Mouse (Mus musculus) kidney, embryonic 14.5 days (tissue): ENCODE results near the gene Trnt1. TPM values are rescaled to one million over a fixed set of nuclear protein-coding genes. Genes with fewer than 3 reads are reported as not detected.

Experiments
- ATAC-seq: fragments of 200-750 bp; cut with Nextera tagmentation; 2 replicates; pipeline ENCODE4 v1.8.0; 2017; ENCODE audit warnings: moderate number of reproducible peaks, mild to moderate bottlenecking, moderate TSS enrichment, moderate library complexity; ENCODE audit not compliant: low FRiP score, low TSS enrichment
- H3K27ac ChIP-seq: fragments of 300-500 bp; sonication (generic); 2 replicates; pipeline ENCODE4 v1.5.1; 2014; ENCODE audit warnings: low read depth, mild to moderate bottlenecking, low read length, moderate library complexity, mixed read lengths
- H3K27me3 ChIP-seq: fragments of 300-500 bp; sonication (generic); 2 replicates; pipeline ENCODE4 v1.6.1; 2014; ENCODE audit warnings: mild to moderate bottlenecking, low read length; ENCODE audit not compliant: control insufficient read depth, insufficient read depth
- H3K36me3 ChIP-seq: fragments of 300-500 bp; sonication (generic); 2 replicates; pipeline ENCODE4 v1.6.1; 2014; ENCODE audit warnings: low read length, mixed read lengths; ENCODE audit not compliant: control insufficient read depth, insufficient read depth
- H3K4me1 ChIP-seq: fragments of 300-500 bp; sonication (generic); 2 replicates; pipeline ENCODE4 v1.6.1; 2014; ENCODE audit warnings: low read length, mixed read lengths; ENCODE audit not compliant: control insufficient read depth, insufficient read depth
- H3K4me2 ChIP-seq: fragments of 300-500 bp; sonication (generic); replicated peaks from 2 replicates; pipeline ENCODE4 v1.6.1; 2014; ENCODE audit warnings: low read depth, mild to moderate bottlenecking, low read length
- H3K4me3 ChIP-seq: fragments of 300-500 bp; sonication (generic); 2 replicates; pipeline ENCODE4 v1.5.1; 2014; ENCODE audit warnings: mild to moderate bottlenecking, low read length
- H3K9ac ChIP-seq: fragments of 300-500 bp; sonication (generic); 2 replicates; pipeline ENCODE4 v1.6.1; 2014; ENCODE audit warnings: low read depth, mild to moderate bottlenecking, low read length, moderate library complexity
- H3K9me3 ChIP-seq: fragments of 300-500 bp; sonication (generic); 2 replicates; pipeline ENCODE4 v1.6.1; 2016; ENCODE audit warnings: low read length; ENCODE audit not compliant: control insufficient read depth
- WGBS: fragments of 180-500 bp; shearing (Covaris S2); extraction: QIAGEN DNeasy Blood & Tissue Kit; methylation state at CpG from one replicate; pipeline ENCODE4 v1.1.7; 2014; 5-methylcytosine and 5-hydroxymethylcytosine counted together
- polyA plus RNA-seq: library from polyadenylated mRNA; unstranded; fragments of >200 nt; fragmentation: Nextera tagmentation; extraction: Ambion mirVana; gene quantifications from 2 replicates; pipeline ENCODE4 v1.2.1, GENCODE M21; 2014

Gene Trnt1
- polyA plus RNA-seq, 1 experiment from 2014 or later, result 73.7 TPM

DNA sequence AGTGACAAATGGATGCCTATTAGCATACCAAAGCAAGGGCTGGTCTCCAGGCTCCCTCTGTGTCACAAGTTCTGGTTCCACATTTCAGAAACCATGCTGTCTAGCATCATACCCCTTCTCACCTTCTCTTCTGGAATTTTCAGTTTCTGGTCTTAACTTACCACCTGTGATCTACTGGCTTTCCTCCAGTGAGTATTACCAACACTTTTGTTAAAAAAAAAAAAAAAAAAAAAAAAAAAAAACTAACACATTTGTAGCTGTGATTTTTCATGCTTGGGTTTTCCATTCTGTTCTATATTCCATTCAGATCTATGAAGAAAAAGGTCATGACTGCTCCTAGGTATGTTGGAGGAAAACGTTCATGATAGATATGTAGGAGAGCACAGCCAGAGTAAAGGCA lies 3.0 kb upstream of the Trnt1 start:
- no peak overlapping the region for H3K27ac ChIP-seq
- no peak overlapping the region for H3K9ac ChIP-seq
- H3K27me3 ChIP-seq, result no peaks in the 10 kb centered on the region
- peaks cover 7% of the 10 kb centered on the region; the same call in 1 of the 2 replicates for H3K4me1 ChIP-seq
- no peaks in the 10 kb centered on the region for H3K36me3 ChIP-seq
- H3K4me3 ChIP-seq, result no peak overlapping the region
- ATAC-seq, result no peak
- no peak overlapping the region for H3K4me2 ChIP-seq
- 81% methylated on average over 1 of the region's 1 CpGs for WGBS
- no peaks in the 10 kb centered on the region for H3K9me3 ChIP-seq

DNA sequence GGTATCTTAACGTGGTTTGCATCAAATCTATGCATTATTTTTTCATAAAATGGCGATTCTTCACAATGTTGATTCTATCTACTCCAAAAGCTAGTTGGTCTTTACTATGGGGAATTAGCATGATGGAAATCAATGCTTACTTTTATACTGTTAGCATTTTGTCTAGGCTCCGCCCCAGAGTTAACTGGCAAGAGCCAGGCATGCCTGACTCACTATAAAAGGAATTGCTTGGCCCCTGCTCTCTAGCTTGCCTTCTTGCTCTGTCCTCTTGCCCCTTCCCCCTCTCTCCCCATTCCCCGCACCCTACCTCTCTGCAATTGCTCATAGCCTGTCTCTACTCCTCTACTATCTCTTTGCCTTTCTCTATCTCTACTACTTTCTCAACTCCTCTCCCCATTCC lies 2.1 kb upstream of the Trnt1 start:
- no peak overlapping the region for H3K4me2 ChIP-seq
- 84% methylated on average over 4 of the region's 4 CpGs for WGBS
- H3K9ac ChIP-seq, result no peak overlapping the region
- no peak for ATAC-seq
- H3K9me3 ChIP-seq, result no peaks in the 10 kb centered on the region
- H3K36me3 ChIP-seq, result peaks cover 5% of the 10 kb centered on the region; the same call in 1 of the 2 replicates
- H3K4me1 ChIP-seq, result peaks cover 7% of the 10 kb centered on the region; the same call in 1 of the 2 replicates
- no peak overlapping the region for H3K4me3 ChIP-seq
- no peak overlapping the region for H3K27ac ChIP-seq
- H3K27me3 ChIP-seq, result no peaks in the 10 kb centered on the region

DNA sequence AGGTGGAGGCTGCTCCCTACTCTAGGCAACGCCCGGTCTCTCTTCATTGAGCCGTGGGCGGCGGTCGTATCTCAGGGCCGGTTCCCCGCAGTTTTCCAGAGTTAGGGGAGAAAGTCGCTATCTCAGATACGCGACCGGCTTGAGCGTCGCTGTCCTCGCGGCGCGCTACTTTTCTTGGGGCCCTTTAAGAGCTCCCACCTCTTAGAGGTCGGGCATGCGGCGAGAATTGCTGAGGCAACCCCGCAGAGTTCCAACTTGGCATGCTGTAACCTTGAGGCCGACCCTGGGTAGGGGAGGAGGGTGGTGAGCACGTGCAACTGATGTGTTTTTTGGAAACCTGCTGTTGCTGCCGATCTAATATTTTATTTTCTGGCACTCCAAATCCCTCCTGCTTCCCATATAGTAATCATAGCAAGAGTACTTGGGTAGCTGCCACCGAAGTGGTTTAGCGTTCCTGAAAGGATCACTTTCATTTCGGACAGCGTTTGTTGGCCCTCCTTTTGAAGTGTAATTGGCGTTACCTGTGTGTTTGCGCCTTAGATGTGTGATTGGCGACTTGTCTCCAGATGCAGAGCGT lies 458 bp downstream of the Trnt1 start:
- Histone ChIP-seq H3K27me3 (no peaks in the 10 kb centered on the region), H3K36me3 (peaks cover 23% of the 10 kb centered on the region), H3K4me1 (peaks cover 7% of the 10 kb centered on the region; the same call in 1 of the 2 replicates), H3K9me3 (no peaks in the 10 kb centered on the region), H3K9ac (peak overlapping the region; percentile 68), H3K27ac (no peak overlapping the region), H3K4me2 (peak overlapping the region; percentile 88), H3K4me3 (peak overlapping the region; percentile 89)
- peak; percentile 84; the same call in 1 of the 2 replicates for ATAC-seq
- 2% methylated on average over 30 of the region's 33 CpGs for WGBS

DNA sequence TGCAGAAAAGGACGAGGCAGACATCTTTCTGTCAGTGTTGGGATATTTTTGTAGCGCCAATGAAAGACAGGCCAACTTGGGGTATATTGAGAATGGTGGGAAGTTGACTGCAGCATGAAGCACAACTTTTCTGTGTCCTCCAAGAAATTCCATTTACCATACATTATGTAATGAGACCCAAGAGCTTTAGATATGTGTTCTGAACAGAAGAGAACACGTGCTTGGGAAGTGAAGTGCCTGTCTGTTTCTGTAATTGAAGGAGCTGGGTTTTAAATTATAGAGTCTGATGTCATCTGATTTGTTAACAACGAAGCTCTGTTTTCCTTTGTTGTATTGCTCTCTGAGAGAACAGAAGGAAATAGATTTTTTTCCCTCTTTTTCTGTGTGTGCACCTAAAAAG lies 1.1 kb downstream of the Trnt1 start:
- H3K9me3 ChIP-seq, result no peaks in the 10 kb centered on the region

DNA sequence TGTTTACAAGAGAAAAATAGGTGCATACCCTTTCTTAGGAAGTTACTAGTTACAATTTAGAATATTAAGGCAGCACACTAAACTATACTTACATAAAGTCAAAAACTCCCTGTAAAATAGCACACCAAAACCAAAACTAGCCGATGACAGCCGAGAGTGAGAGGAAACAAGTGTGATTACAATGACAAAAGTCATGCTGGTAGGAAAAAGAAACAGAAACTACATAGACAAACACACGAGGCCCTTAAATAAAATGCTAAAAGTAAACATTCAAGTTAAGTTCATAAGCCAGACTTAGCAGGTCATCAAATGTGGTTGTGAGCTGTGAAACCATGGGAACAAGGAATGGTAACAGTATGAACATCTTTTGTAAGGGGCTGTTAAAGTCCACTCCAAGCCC lies 18.2 kb downstream of the Trnt1 start:
- 93% methylated on average over 3 of the region's 3 CpGs for WGBS
- peaks cover 50% of the 10 kb centered on the region for H3K36me3 ChIP-seq
- H3K4me2 ChIP-seq, result no peak overlapping the region

More for the DNA sequence above, 1.1 kb downstream of the Trnt1 start:
- Histone ChIP-seq H3K4me1 (peaks cover 7% of the 10 kb centered on the region; the same call in 1 of the 2 replicates), H3K9ac (peak overlapping the region; percentile 68; the same call in 1 of the 2 replicates), H3K4me3 (peak overlapping the region; percentile 89), H3K27ac (no peak overlapping the region), H3K36me3 (peaks cover 26% of the 10 kb centered on the region), H3K4me2 (peak overlapping the region; percentile 88), H3K27me3 (no peaks in the 10 kb centered on the region)
- ATAC-seq, result no peak
- 39% methylated on average over 4 of the region's 4 CpGs for WGBS

DNA sequence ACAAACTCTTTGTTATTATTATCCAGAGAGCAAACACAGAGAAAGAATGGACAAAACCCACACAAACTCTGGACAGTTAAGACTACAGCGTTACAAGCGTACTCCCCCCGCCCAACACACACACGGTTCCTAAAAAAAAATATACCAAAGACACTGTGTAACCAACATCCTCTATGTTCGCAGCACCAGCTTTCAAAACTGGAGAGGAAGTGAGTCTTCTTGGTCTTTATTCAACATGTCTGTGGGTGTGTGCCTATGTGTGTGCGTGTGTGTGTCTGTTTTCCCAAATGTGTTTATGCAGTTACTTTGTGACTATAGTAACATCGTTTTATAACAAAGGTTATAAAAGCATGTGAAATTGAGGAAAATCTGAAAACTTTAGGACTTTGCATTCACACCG lies 22.5 kb downstream of the Trnt1 start:
- no peak overlapping the region for H3K4me2 ChIP-seq
- 93% methylated on average over 8 of the region's 8 CpGs for WGBS

More for the DNA sequence above, 18.2 kb downstream of the Trnt1 start:
- Histone ChIP-seq H3K4me1 (no peaks in the 10 kb centered on the region), H3K27ac (no peak overlapping the region), H3K4me3 (no peak overlapping the region), H3K9me3 (no peaks in the 10 kb centered on the region), H3K27me3 (no peaks in the 10 kb centered on the region), H3K9ac (no peak overlapping the region)
- no peak for ATAC-seq

DNA sequence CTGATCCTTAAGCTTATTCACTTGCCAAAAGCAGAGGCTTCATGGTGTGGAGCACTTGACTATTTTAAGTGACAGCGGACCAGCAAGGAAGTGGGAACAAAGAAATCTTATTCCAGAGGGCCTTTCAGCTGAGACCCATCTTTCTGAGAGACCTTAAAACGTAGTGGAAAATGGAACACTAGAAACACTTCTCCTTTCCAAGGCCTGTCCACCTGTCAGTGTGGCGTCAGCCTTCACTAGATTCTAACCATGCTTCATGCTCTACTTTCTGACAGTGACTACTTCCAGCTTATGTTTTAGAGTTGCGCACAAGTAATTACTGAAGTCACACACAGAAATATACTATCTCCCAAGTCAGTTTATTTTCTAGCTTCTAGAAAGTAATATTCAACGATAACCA lies 23.6 kb downstream of the Trnt1 start:
- 94% methylated on average over 5 of the region's 5 CpGs for WGBS

More for the DNA sequence above, 22.5 kb downstream of the Trnt1 start:
- Histone ChIP-seq H3K9ac (no peak overlapping the region), H3K9me3 (no peaks in the 10 kb centered on the region), H3K4me1 (no peaks in the 10 kb centered on the region), H3K4me3 (no peak overlapping the region), H3K27me3 (no peaks in the 10 kb centered on the region), H3K36me3 (peaks cover 50% of the 10 kb centered on the region), H3K27ac (no peak overlapping the region)
- ATAC-seq, result no peak

DNA sequence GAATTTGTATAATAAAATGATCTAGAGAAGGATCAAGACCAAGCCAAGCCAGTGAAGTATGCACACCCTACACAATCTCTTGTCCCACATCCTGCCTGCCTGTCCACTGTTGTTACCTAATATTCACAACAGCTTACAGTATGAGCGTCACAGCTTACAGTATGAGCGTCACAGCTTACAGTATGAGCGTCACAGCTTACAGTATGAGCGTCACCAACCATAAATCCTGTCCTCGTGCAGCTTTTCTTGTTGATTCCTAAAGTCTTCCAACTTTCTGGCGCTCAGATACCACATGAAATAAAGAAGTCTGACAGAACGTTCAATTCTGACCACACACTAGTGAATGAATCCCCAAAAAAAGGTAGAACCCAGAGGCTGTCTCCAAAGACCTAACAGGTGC lies 24.2 kb downstream of the Trnt1 start:
- Histone ChIP-seq H3K4me3 (no peak overlapping the region), H3K36me3 (peaks cover 47% of the 10 kb centered on the region), H3K27ac (no peak overlapping the region), H3K4me1 (no peaks in the 10 kb centered on the region), H3K4me2 (no peak overlapping the region), H3K9me3 (no peaks in the 10 kb centered on the region), H3K9ac (no peak overlapping the region), H3K27me3 (no peaks in the 10 kb centered on the region)
- no peak for ATAC-seq
- WGBS, result 94% methylated on average over 7 of the region's 7 CpGs

More for the DNA sequence above, 23.6 kb downstream of the Trnt1 start:
- Histone ChIP-seq H3K36me3 (peaks cover 48% of the 10 kb centered on the region), H3K9ac (no peak overlapping the region), H3K9me3 (no peaks in the 10 kb centered on the region), H3K27me3 (no peaks in the 10 kb centered on the region), H3K27ac (no peak overlapping the region), H3K4me2 (no peak overlapping the region), H3K4me3 (no peak overlapping the region), H3K4me1 (no peaks in the 10 kb centered on the region)
- ATAC-seq, result no peak

DNA sequence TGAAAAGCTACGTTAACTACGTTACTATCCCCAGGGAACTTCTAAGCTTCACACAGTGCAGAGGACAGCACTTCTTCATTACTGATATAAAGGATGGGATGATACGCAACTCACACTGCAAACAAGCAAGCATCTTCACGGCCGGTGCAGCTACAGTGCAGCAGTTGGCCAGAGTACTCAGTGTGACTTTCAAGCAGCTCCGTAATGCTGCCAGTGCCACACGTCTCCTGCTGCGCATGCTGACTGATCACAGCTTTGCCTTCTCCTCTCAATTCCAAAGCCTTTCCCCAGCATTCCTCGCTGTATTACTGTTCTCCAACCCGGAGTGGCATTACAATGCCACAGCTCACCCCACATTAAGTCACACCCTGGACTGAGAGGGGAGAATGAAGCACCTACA lies 24.7 kb downstream of the Trnt1 start:
- Histone ChIP-seq H3K27me3 (no peaks in the 10 kb centered on the region), H3K9ac (no peak overlapping the region), H3K27ac (no peak overlapping the region), H3K4me2 (no peak overlapping the region), H3K4me1 (peaks cover under 1% of the 10 kb centered on the region; the same call in 1 of the 2 replicates), H3K4me3 (no peak overlapping the region), H3K36me3 (peaks cover 43% of the 10 kb centered on the region), H3K9me3 (no peaks in the 10 kb centered on the region)
- whole genome bisulfite sequencing, result 96% methylated on average over 10 of the region's 10 CpGs
- ATAC-seq, result no peak
